Mouse (Mus musculus): ENCODE data around the gene Fbxw8.
A peak's percentile ranks its signal among the peaks of the same experiment; 100 is the strongest.

The Fbxw8 gene

DNA sequence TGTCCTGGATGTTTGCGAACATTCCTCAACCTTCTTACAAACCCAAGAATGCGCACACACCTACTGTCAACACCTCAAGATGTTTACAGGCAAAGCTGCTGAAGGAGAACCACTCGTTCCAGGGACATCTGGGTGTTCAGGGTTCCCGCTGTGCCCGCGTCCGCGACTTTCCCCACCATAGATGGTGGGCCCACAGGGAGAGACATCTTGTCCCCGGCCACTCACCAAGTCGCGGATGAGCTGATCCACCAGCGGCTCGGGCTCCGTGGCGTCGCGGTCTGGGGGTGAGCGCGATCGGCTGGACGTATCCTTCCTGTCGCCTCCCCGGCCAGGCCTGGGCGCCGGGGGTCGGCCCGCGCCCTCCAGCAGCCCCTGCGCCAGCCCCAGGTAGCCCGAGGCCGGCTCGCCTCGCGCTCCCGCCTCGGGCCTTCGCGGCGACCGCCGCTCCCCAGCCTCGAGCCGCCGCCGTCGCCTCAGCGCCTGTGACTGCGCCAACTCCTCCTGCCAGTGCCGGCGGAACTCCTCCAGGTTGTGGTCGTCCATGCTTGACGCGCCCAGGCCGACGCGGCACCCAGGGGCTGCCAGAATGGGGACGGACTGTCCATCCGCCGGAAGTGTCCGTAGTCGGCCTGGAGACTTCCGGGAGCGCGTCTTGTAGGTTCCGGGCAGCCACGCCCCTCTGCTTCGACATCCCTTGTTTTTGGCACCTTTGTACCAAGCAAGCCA is at the start of gene Fbxw8:
Gene Fbxw8, minus strand, starts transcription at position 626 of the 726 bp plus-strand sequence.
- peak; percentile 80 for DNase-seq (ENCODE audit: low spot score)

DNA sequence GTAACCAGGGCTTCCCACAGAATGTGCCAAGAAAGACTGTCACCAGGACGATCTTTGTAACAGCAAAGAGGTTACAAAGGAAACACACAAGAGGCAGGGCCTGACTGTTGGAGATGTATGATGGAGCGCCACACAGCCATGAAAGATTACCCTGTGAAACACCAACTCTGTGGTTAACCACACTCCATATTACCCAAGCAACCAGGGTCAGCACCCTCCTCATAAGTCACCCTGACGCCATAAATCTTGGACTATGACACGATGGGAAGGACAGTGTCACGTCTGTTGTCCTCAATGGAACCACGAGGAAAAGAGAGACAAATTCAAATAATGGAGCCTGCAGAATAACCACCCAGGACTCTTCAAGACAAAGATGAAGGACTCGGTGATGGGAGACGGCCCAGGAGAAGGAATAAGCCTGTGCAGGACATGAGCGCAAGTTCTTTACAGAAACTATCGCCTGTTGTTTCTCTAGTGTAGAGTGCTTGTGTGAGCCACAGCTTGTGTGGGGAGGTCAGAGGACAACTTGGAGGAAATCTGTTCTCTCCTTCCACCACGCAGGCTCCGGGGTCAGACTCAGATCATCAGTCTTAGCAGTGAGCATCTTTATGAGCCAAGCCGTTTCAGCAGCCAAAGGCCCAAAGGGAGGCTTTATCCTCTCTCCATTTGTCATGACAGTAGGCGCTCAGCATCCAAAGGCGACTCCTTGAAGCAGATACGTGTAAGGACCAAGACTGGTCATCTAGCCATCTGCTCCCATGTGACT is 49.6 kb upstream of the Fbxw8 start:
- DNase-seq (ENCODE audit: low spot score), result no peak

DNA sequence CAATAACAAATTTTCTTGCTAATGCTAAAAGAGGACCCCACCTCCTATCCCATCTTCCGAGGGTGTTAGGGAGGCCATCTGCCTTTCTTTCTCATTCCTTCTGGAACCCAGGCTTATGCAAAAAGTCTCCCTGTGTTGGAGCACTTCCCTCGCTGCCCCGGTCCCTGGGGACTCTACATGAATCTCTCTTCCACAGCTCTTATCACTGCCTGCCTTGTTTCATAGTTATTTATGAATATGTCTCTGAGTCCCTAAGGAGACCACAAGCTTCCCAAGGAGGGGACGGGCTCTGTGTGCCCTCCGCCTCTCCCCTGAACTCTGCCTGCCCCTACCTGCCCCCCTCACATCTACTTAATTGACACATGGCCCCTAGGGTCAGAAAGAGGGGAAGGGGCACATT is 44.4 kb upstream of the Fbxw8 start:
- no peak for DNase-seq (ENCODE audit: low spot score)

DNA sequence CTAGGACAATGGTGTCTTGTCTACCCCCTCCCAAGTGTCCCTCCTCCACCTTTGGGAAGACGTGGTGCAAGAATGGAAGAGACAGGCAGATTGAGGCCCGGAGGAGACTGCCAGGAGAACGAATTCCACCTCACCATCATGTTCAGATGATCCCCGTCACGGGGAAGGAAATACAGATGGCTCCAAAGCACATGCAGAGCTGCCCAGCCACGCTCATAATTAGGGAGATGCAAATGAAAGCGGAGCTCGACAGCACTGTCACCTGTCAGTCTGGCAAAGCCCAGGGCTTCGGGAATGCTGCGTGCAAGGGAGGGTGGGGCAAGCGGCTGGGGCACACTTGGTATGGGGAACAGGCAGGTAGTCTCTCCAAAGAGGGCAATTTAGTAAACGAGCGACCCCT is 42.2 kb upstream of the Fbxw8 start:
- DNase-seq (ENCODE audit: low spot score), result no peak

DNA sequence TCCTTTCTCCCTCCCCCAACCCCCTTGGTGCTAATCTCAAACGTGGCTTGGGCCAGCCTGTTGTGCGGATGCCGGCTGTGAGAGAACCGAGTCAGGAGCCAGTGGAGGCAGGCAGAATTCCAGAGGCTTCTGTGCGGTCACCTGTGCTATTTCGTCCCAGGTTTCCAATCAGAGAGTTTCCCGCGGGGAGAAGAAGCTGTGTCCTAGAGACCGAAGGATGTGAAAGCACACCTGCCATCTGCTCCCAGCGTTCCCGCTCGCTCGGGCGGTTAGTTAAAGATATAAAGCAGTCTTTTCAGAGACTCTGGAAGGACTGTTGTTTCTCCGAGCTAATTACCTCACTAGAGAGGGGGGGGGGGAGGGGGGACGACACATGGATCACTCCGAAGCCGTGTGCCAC is 37.0 kb upstream of the Fbxw8 start:
- DNase-seq (ENCODE audit: low spot score), result no peak

DNA sequence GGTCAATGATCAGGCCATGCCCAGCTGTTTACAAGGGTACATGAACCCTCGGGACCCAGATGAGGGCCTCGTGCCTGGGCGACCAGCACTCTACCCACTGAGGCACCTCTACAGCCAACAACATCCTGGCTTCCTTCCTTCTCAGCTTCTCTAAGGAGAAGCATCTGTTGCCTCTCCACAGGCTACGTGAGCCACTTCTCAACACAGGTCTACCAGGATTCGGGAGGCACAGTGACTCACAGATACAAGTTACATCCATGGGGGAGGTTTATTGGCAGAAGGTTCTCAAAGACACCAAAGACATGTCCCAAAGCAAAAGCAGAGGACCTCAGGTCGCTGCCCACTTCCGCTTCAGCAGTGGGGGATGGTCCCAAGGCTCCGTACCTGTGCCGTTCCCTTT is 35.2 kb upstream of the Fbxw8 start:
- DNase-seq (ENCODE audit: low spot score), result no peak

DNA sequence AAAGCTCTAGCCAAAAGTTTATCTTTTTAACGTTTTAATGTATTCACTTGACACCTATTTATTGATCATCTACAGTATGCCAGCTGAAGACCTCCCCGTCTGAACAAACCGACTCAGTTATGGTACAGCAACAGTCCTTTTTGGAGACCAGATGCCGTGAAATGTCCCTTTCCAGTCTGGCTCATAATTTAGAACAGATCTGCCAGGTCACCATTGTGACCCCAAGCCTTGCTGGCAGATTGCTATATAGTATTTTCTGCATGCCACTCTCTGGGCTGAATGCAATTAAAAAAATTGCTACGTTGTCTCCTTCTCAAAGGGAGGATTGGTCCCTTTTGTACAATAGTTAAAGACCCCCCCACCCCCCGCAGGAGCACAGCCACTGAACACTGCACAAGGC is 33.1 kb upstream of the Fbxw8 start:
- no peak for DNase-seq (ENCODE audit: low spot score)

DNA sequence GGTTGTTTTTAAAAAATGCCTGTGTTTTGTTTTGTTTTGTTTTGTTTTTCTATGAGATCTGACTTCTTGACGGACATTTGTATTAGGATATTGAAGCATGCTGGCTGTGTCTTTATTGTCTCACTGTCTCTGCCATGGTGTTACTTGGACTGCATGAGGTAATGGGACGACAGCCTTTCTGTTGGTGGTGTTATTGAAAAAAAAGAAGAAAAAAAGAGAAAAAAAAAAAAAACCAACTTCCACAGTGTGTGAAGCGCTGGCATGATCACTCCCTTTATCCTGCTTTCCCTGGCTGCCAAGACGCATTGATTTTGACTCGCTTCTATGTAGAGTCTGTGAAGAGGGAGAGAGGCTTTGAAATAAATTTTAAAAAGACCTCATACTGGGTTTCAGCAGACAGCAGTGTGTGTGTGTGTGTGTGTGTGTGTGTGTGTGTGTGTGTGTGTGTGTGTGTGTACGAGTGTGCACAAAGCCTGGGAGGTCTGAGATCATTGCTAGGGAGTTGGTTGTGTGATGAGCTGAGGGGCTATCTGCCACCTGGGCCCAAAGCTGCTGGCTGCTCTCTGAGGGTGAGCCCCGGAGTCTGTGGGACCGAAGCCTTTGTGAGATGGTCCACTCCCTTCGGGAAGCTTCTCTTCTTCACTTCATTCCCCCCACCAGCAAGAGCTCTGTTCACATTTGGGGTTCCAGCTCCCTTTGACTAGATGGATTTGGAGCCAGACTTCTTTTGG is 31.8 kb upstream of the Fbxw8 start:
- no peak for DNase-seq (ENCODE audit: low spot score)

DNA sequence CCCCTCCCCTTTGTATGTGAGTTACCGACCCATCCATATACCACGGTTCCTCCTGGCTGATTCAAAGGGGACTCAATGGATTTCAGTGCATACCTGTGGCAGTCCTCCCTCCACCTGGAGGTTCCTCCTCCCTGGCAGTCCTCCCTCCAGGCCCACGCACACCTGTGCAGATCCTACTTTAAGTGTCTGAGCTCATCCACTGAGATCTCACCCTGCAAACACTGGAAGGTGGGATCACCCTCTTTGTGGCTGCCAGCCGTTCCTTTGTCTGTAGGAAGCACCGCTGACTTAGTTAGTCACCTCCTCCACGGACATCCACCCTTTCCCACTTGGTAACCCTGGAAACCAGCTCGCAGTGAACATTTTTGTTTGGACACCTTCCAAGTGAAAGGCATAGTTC is 22.4 kb upstream of the Fbxw8 start:
- no peak for DNase-seq (ENCODE audit: low spot score)

DNA sequence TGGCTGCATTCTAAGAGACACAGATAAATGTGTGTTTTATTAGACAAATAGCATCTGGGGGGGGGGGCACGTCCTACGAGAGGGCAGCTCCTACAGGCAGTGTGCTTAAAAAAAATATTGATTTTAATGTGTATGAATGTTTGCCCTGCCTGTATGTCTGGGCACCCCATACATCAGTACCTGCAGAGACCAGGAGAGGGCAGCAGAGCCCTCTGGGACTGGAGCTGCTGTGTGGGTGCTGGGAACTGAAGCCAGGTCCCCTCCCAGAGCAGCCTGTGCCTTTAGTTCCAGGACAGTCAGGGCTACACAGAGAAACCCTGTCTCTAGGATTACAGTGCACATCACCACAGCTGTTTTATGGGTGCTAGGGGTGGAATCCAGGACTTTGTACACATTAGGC is 19.9 kb upstream of the Fbxw8 start:
- DNase-seq (ENCODE audit: low spot score), result no peak

DNA sequence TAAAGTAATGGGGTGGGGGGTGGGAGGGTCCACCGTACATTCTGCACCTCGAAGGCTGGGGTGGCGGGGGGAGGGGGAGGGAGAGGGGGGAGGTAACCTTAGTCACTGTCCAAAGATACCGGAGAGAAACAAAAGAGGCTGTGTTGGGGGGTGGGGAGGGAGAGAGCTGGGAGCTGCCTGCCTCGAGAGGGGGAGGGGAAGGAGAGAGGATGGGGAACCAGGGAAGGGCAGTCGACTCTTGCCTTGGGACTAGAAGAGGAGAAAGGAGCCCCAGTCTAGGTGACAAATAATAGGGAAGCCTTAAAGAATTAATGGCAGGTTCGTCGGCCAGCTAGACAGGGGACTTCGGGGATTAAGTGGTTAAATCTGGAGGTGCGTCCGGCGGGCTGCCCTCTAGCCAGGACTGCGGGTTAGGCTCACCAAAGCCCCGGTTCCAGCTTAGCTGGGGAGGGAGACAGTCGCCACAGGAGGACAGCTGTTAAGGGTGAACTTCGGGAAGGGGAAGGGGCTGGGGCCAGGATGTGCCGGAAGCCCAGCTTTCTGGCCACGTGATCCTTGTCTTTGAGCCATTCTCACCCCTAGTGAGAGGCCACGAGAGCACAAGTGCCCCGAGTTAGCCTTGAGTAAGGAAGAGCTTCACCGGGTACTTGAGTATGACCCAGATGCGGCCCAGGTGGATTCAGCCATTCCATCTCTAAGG is 19.2 kb upstream of the Fbxw8 start:
- DNase-seq (ENCODE audit: low spot score), result no peak

DNA sequence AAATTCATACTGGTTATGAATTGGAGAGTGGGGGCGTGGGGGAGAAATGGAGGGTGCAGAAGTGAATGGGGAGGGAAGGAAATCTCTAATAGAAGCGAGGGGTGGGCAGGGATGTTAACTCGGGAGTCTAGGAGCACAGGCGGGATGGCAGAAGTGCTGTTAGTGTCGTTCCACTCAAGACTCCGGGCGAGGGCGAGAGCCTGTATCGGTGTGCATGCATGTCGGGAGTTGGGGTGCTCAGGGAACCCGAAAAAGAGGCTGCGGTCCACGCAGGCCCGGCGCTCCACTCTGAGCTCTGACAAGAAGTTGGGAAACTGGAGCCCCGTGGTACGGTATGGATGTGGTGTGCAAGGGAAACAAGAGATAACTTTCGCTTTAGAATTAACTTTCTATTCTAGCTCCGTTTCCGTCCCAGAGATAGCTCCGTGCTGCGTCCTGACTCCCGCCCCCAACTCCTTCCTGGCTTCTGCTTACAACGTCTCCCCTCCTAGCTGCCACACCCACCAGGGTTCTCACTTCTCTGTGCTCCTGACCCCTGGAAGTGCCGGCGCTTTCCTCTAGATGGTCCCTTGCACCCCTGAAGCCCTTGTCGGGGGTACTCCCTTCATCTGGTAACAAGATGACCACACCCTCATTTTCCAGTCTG is 16.9 kb upstream of the Fbxw8 start:
- no peak for DNase-seq (ENCODE audit: low spot score)

DNA sequence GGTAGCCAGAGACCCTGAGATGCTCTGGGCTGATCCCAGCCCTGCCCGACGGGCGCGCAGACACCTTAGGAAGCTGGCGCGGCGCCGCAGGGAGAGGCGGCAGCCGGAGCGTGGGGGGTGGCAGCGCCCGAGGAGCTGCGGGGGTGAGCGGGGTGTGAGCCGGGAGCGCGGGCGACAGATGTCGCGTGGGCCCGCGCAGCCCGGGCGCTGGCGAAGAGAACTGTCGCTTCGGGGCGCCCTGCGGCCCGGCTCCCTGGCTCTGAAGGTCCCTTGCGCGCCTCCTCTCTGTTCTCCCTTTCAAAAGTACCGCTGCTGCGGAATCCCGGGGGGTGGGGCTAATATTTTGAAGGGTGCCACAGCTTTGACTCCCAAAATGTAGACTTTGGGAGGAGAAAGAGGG is 16.4 kb upstream of the Fbxw8 start:
- no peak for DNase-seq (ENCODE audit: low spot score)

DNA sequence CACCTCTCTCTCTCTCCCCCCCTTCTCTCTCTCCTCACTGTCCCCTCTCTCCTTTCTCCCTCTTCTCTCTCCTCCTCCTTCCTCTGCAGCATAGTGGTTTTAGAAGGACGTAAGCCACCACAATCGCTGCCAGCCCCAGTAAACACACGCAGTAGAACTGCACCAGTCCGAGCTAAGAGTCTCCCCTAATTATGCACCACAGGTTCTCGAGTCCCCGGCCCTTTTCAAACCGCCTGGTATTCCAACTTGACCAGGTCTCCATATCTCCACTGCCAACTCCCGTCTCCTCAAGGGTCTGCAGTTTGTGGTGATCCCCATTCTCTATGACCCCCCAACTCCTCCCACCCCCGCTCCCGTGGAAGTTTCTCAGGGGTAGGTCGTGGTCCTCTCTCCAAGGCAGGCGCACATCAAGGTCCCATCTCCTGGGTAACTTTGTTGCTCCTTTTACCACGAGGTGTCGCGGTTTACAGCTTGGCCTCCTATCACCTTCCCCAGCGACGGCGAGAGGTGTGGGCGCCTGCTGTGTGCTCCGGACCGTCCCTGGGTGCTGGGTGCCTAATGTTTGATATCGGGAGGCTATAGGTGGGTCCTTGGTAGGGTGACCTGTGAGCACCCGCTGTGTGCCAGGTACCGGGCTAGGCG is 15.7 kb upstream of the Fbxw8 start:
- no peak for DNase-seq (ENCODE audit: low spot score)

DNA sequence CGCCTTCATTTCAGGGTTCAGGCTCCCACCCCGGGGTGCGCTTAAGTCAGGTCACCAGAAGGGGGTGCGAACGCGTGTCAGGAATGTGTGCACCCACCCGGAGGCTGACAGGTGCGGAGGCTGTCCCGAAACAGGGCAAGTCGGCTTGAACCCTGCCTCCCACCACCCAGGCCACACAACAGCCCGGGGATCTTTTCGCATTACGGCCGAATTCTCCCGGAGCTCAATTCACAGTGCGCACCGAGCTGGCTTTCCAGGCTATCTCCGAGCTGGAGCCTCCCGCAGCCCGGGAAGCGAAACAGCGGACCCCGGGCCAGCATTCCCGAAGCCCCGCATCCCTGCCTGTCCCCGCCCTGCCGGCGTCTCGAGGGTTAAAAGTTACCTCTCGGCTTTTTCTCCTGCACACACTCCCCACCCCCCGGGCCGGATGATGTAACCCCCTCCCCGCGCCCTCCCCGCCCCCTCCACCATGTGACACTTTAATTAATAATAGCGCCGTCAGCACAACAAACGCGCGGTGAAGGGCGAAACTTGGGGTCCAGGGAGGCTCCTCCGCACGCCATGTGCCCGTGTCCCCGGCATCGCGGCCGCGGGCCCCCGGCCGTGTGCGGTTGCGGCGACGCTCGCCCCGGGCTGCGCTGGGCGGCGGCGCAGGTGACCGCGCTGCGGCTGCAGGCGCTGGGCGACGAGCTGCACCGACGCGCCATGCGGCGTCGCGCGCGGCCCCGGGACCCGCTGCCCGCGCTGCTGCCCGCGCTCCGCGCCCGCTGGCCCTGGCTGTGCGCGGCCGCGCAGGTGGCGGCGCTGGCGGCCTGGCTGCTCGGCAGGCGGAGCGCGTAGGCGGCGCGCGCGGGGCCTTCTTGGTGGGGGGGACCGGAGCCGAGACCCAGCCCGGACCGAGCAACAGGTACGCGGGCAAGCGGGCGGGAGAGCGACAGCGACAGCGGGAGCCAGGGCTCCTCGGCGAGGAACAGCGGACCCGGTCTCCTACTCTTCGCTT is 14.3 kb upstream of the Fbxw8 start:
- DNase-seq (ENCODE audit: low spot score), result no peak

DNA sequence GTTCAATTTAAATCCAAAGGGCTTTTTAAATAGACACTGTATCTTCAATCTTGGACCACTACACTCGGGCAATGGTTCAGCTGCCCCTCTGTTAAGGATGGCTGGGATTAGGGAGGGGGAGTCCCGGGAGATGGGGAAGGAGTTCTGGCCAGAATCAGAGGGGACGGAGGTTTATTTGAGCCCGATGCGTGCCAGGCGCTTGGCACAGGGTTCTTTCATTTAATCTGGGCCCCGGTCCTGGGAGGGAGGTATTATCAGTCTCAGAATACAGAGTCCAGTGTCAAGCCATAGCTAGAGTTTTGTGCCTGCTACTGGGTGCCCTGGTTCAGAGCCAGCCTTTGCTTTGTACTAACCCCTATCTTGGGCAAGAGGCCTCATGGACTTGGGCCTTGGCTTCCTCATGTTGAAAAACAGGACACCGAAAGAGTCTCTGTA is 12.3 kb upstream of the Fbxw8 start:
- no peak for DNase-seq (ENCODE audit: low spot score)

DNA sequence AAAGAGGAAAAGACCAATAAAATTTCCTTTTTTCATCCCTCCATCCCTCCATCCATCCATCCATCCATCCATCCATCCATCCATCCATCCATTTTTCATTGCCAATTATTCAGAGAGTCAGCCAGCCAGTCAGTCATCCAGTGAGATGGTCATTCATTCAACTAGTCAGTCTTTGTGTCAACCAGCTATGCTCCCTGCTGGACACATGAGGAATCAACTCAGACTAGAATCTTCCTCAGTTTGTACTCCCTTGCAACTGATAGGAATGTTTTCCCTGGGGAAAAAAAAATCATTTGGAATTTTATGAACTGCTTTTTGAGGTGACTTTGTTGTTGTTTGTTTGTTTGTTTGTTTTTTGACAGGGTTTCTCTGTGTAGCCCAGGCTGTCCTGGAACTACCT is 10.2 kb upstream of the Fbxw8 start:
- DNase-seq (ENCODE audit: low spot score), result no peak

DNA sequence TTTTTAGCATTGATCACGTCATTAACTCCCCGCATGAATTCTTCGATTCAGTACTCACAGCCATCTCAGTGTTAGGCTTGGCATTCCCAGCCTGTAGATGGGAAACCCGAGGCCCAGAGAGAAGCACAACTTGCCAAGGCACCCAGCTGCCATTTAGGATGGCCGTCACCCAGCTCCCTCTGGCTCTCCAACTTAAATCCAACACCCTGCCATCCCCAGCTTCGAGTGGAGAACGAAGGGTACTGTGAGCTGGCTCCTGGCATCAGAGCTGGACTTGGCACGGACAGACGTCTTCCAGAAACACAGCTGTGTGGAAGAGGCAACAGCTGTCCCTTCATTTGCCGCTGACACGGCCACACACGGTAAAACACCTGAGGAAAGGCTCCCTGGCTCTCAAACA is 9.3 kb upstream of the Fbxw8 start, which contains the start of gene Hrk:
Gene Hrk, plus strand, starts transcription at position 68 of the 400 bp plus-strand sequence.
- no peak for DNase-seq (ENCODE audit: low spot score)

DNA sequence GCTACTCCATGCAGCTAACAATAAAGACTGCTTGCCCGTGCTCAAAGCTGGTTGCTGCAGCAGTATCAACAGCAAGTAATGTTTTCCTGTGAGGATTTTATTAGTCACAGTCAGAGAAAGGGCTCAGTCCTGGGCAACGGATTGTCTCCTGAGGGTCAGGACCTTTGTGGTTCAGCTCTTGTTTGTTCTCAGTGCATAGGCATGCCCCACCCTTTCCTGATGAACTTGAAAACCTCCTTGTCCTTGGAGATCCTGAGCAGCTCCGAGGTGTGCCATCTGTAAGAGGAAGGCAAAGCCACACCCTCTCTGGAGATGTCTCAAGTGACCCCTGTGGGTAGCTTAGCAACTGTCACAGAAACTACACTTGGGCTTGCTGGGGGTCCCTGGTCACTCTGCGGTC is 5.4 kb upstream of the Fbxw8 start:
- DNase-seq (ENCODE audit: low spot score), result no peak

DNA sequence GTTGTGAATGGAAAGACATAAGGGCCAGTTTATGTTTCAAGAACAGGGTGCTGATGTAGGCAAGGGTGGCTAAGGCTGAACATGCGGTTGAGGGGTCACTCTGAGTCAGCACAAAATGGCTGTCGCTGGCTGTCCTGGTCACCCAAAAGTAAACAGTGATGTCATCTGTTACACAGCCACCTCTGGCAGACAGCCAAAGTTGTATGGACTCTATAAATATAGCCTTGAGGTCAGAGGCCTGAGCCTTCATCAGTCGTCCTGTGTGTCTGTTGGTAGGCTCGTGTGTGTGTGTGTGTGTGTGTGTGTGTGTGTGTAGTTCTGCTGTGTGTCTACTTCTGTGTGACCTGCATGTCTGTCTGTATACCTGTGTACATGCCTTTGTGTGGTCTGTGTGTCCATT is 1.7 kb upstream of the Fbxw8 start:
- DNase-seq (ENCODE audit: low spot score), result peak; percentile 79
